Mouse (Mus musculus) heart, postnatal 0 days (tissue): ENCODE results near the gene Gorasp2.

Source experiments
- CTCF ChIP-seq: IDR thresholded peaks from 2 replicates; pipeline ENCODE4 v1.5.1; 2016; ENCODE audit warnings: antibody characterized with exemption, control low read depth, low read depth
- EP300 ChIP-seq: IDR thresholded peaks from 2 replicates; pipeline ENCODE4 v1.6.1; 2016; ENCODE audit warnings: antibody characterized with exemption, low read depth

DNA sequence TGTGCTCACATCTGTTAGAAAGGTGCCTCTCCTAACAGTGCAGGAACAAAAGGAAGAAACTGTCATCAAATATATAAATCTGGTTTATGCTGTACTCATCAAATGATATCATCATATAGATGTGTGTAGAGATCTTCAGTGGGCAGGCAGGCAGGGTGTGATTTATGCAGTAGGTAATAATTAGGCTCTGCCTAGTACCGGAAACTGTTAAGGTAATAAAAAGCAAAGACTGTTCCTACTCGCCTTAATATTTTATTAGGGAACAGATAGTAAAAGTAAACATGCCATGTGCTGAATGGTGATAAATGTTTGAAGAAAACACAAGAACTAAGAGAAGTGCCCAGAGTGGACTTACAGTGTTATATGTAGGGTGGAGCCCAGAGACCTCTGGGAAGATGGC lies 20.9 kb downstream of the Gorasp2 start:
- TF ChIP-seq CTCF (no peak), EP300 (no peak)
